ENCODE assay signal across 15 mouse cellular contexts in genomic region chr3:51593506-51593905, GRCm38 (mm10).
"Had no signal": no experiment of that assay in that cellular context is flagged by ENCODE, and none has a peak within 500 bp of the region (broad histone marks: within the 10 kb centered on the region; RNA-seq: fewer than 3 reads in every experiment).

No protein-coding gene starts in this region.

- H3K9me3 ChIP-seq: limb, embryonic 10.5 days; liver, embryonic 15.5 days; midbrain, embryonic 13.5 days; neural tube, embryonic 15.5 days; stomach, embryonic 15.5 days had no signal

- H3K4me2 ChIP-seq: liver, embryonic 11.5 days; liver, embryonic 15.5 days; lung, embryonic 14.5 days; midbrain, embryonic 13.5 days; neural tube, embryonic 15.5 days; stomach, embryonic 15.5 days had no signal

- H3K27me3 ChIP-seq: liver, embryonic 15.5 days; midbrain, embryonic 13.5 days; neural tube, embryonic 15.5 days; stomach, embryonic 15.5 days had no signal

- H3K9ac ChIP-seq: liver, embryonic 15.5 days; lung, embryonic 14.5 days; midbrain, embryonic 13.5 days; neural tube, embryonic 15.5 days; stomach, embryonic 15.5 days had no signal

- H3K36me3 ChIP-seq: limb, embryonic 10.5 days; liver, embryonic 15.5 days; midbrain, embryonic 13.5 days; neural tube, embryonic 15.5 days; stomach, embryonic 15.5 days had no signal

- ATAC-seq: midbrain, embryonic 13.5 days had no signal

- H3K4me1 ChIP-seq: limb, embryonic 10.5 days; liver, embryonic 15.5 days; stomach, embryonic 15.5 days had no signal

- DNase-seq: kidney, postnatal 25 days; lung, embryonic 14.5 days; lung, postnatal 10 days; lung, postnatal 4 days; right cerebral cortex, adult 18-20 months; right cerebral cortex, postnatal 25 days; thymus, adult 2 months; thymus, postnatal 25 days had no signal

- H3K27ac ChIP-seq: left cerebral cortex, adult 2 months; limb, embryonic 10.5 days; liver, embryonic 15.5 days; midbrain, embryonic 13.5 days; neural tube, embryonic 15.5 days; stomach, embryonic 15.5 days had no signal

- H3K4me3 ChIP-seq: left cerebral cortex, adult 2 months; limb, embryonic 10.5 days; liver, embryonic 15.5 days; midbrain, embryonic 13.5 days; neural tube, embryonic 15.5 days; stomach, embryonic 15.5 days had no signal
